Mouse (Mus musculus) CH12.LX (cell line): Measurements from ENCODE around the gene Plvap. TPM values are rescaled to one million over a fixed set of nuclear protein-coding genes. Genes with fewer than 3 reads are reported as not detected.

Experiments
- DNase-seq: peaks from one replicate; pipeline ENCODE4 v3.0.0-alpha.2; 2013; ENCODE audit errors: extremely low read depth
- H3K27ac ChIP-seq: 2 replicates; pipeline ENCODE4 v1.5.1; 2012; ENCODE audit warnings: low read depth, mild to moderate bottlenecking, control low read depth, moderate library complexity; ENCODE audit not compliant: insufficient read depth
- H3K27me3 ChIP-seq: replicated peaks from 2 replicates; pipeline ENCODE3; 2012; ENCODE audit warnings: inconsistent platforms
- H3K36me3 ChIP-seq, 2 experiments: replicated peaks in 1 of 2; 2 replicates each; pipeline versions ENCODE3 to v1.6.1; 2012; ENCODE audit warnings: inconsistent platforms in 1 of 2, low read length in 1 of 2, mild to moderate bottlenecking in 1 of 2, mixed read lengths in 1 of 2, moderate library complexity in 1 of 2; ENCODE audit not compliant: control insufficient read depth in 1 of 2, insufficient read depth in 1 of 2
- H3K4me1 ChIP-seq, 2 experiments: 2 replicates each; pipeline ENCODE4 v1.6.1; 2012; ENCODE audit warnings: inconsistent platforms in 1 of 2, moderate library complexity in 1 of 2; ENCODE audit not compliant: insufficient read depth in 2 of 2, control insufficient read depth in 1 of 2
- H3K4me2 ChIP-seq: 2 replicates; pipeline ENCODE4 v1.6.1; 2012; ENCODE audit warnings: low read depth, mild to moderate bottlenecking, control low read depth; ENCODE audit not compliant: poor library complexity, insufficient read depth, severe bottlenecking
- H3K4me3 ChIP-seq, 3 experiments: fragments of 150-350 bp in 1 of 3; sonication (generic) in 1 of 3; replicated peaks in 1 of 3; 2 replicates each; pipeline versions ENCODE3 to v1.5.1; 2011 to 2012; ENCODE audit warnings: low read depth in 2 of 3, low read length in 2 of 3, mild to moderate bottlenecking in 2 of 3, moderate library complexity in 2 of 3, control low read depth in 1 of 3, improper control_type of control experiment in 1 of 3, inconsistent platforms in 1 of 3, mixed read lengths in 1 of 3; ENCODE audit not compliant: poor library complexity in 1 of 3
- H3K79me2 ChIP-seq: replicated peaks from 2 replicates; pipeline ENCODE4 v1.6.1; 2012; ENCODE audit warnings: mild to moderate bottlenecking, moderate library complexity; ENCODE audit not compliant: control insufficient read depth, poor library complexity, insufficient read depth, severe bottlenecking; ENCODE audit errors: extremely low read depth
- H3K9ac ChIP-seq: 2 replicates; pipeline ENCODE4 v1.6.1; 2012; ENCODE audit warnings: low read depth, mild to moderate bottlenecking, control low read depth, moderate library complexity; ENCODE audit not compliant: insufficient read depth
- H3K9me3 ChIP-seq: replicated peaks from 2 replicates; pipeline ENCODE3; 2012; ENCODE audit warnings: low read length, inconsistent platforms, mixed read lengths
- CHD2 ChIP-seq: IDR thresholded peaks from 2 replicates; pipeline ENCODE4 v1.6.1; 2011; ENCODE audit warnings: low read length, improper control_type of control experiment
- CTCF ChIP-seq, 2 experiments: IDR thresholded peaks in 1 of 2; conservative IDR thresholded peaks in 1 of 2; 2 replicates each; pipeline ENCODE4 v1.5.1; 2011 to 2012; ENCODE audit warnings: low read depth in 2 of 2, low read length in 2 of 2, improper control_type of control experiment in 1 of 2, inconsistent platforms in 1 of 2, mild to moderate bottlenecking in 1 of 2, moderate library complexity in 1 of 2
- E2F4 ChIP-seq: IDR thresholded peaks from 2 replicates; pipeline ENCODE4 v1.6.1; 2011; ENCODE audit warnings: low read depth, low read length, improper control_type of control experiment; ENCODE audit not compliant: insufficient replicate concordance
- ELF1 ChIP-seq: IDR thresholded peaks from 2 replicates; pipeline ENCODE4 v1.6.1; 2014; ENCODE audit warnings: low read depth, mild to moderate bottlenecking, inconsistent platforms, low read length, improper control_type of control experiment
- EP300 ChIP-seq: IDR thresholded peaks from 2 replicates; pipeline ENCODE4 v1.6.1; 2011; ENCODE audit warnings: low read length, improper control_type of control experiment
- ETS1 ChIP-seq: conservative IDR thresholded peaks from 2 replicates; pipeline ENCODE4 v1.6.1; 2012; ENCODE audit warnings: low read depth, mild to moderate bottlenecking, inconsistent platforms, low read length, improper control_type of control experiment, moderate library complexity
- GABPA ChIP-seq: IDR thresholded peaks from 2 replicates; pipeline ENCODE4 v1.6.1; 2012; ENCODE audit warnings: low read depth, low read length, improper control_type of control experiment, inconsistent platforms; ENCODE audit not compliant: insufficient replicate concordance
- HCFC1 ChIP-seq: IDR thresholded peaks from 2 replicates; pipeline ENCODE4 v1.6.1; 2012; ENCODE audit warnings: low read depth, mild to moderate bottlenecking, inconsistent platforms, low read length, improper control_type of control experiment
- IRF4 ChIP-seq: IDR thresholded peaks from 2 replicates; pipeline ENCODE4 v1.6.1; 2014; ENCODE audit warnings: low read depth, mild to moderate bottlenecking, inconsistent platforms, low read length, improper control_type of control experiment
- JUN ChIP-seq: IDR thresholded peaks from 2 replicates; pipeline ENCODE4 v1.6.1; 2011; ENCODE audit warnings: low read depth, mild to moderate bottlenecking, low read length, improper control_type of control experiment, moderate library complexity; ENCODE audit not compliant: insufficient read depth
- JUND ChIP-seq: conservative IDR thresholded peaks from 2 replicates; pipeline ENCODE4 v1.6.1; 2011; ENCODE audit warnings: low read depth, low read length, improper control_type of control experiment
- KAT2A ChIP-seq: IDR thresholded peaks from 2 replicates; pipeline ENCODE4 v1.6.1; 2012; ENCODE audit warnings: low read length, improper control_type of control experiment, inconsistent platforms; ENCODE audit not compliant: insufficient replicate concordance
- MAX ChIP-seq: IDR thresholded peaks from 2 replicates; pipeline ENCODE4 v1.6.1; 2011; ENCODE audit warnings: low read length, improper control_type of control experiment
- MAZ ChIP-seq: IDR thresholded peaks from 2 replicates; pipeline ENCODE4 v1.6.1; 2012; ENCODE audit warnings: low read depth, mild to moderate bottlenecking, inconsistent platforms, low read length, improper control_type of control experiment, moderate library complexity
- MEF2A ChIP-seq: IDR thresholded peaks from 2 replicates; pipeline ENCODE4 v1.6.1; 2014; ENCODE audit warnings: low read depth, mild to moderate bottlenecking, inconsistent platforms, low read length, improper control_type of control experiment, borderline replicate concordance
- MXI1 ChIP-seq: IDR thresholded peaks from 2 replicates; pipeline ENCODE4 v1.6.1; 2011; ENCODE audit warnings: mild to moderate bottlenecking, low read depth, low read length, improper control_type of control experiment
- MYC ChIP-seq: IDR thresholded peaks from 2 replicates; pipeline ENCODE4 v1.6.1; 2011; ENCODE audit warnings: low read depth, mild to moderate bottlenecking, improper control_type of control experiment, low read length
- NELFE ChIP-seq: IDR thresholded peaks from 2 replicates; pipeline ENCODE4 v1.6.1; 2011; ENCODE audit warnings: low read depth, low read length, improper control_type of control experiment
- PAX5 ChIP-seq: IDR thresholded peaks from 2 replicates; pipeline ENCODE4 v1.6.1; 2012; ENCODE audit warnings: low read length, inconsistent platforms, mixed read lengths
- POLR2A ChIP-seq: IDR thresholded peaks from 2 replicates; pipeline ENCODE4 v1.6.1; 2011; ENCODE audit warnings: low read depth, mild to moderate bottlenecking, improper control_type of control experiment, low read length
- POLR2AphosphoS2 ChIP-seq: IDR thresholded peaks from 2 replicates; pipeline ENCODE4 v1.6.1; 2011; ENCODE audit warnings: low read depth, low read length, improper control_type of control experiment
- RAD21 ChIP-seq: IDR thresholded peaks from 2 replicates; pipeline ENCODE4 v1.6.1; 2011; ENCODE audit warnings: low read depth, mild to moderate bottlenecking, low read length, improper control_type of control experiment, moderate library complexity
- RCOR1 ChIP-seq: conservative IDR thresholded peaks from 2 replicates; pipeline ENCODE4 v1.6.1; 2012; ENCODE audit warnings: low read depth, mild to moderate bottlenecking, inconsistent platforms, low read length, improper control_type of control experiment
- SIN3A ChIP-seq: IDR thresholded peaks from 2 replicates; pipeline ENCODE4 v1.6.1; 2012; ENCODE audit warnings: low read length, improper control_type of control experiment, inconsistent platforms
- TBP ChIP-seq: conservative IDR thresholded peaks from 2 replicates; pipeline ENCODE4 v1.6.1; 2011; ENCODE audit warnings: low read depth, low read length, improper control_type of control experiment
- TCF12 ChIP-seq: IDR thresholded peaks from 2 replicates; pipeline ENCODE4 v1.6.1; 2014; ENCODE audit warnings: low read depth, mild to moderate bottlenecking, inconsistent platforms, low read length, improper control_type of control experiment
- UBTF ChIP-seq: IDR thresholded peaks from 2 replicates; pipeline ENCODE4 v1.6.1; 2012; ENCODE audit warnings: low read depth, mild to moderate bottlenecking, inconsistent platforms, low read length, improper control_type of control experiment, moderate library complexity
- USF2 ChIP-seq: conservative IDR thresholded peaks from 2 replicates; pipeline ENCODE4 v1.6.1; 2011; ENCODE audit warnings: low read depth, low read length, improper control_type of control experiment
- ZC3H11A ChIP-seq: IDR thresholded peaks from 2 replicates; pipeline ENCODE4 v1.6.1; 2012; ENCODE audit warnings: low read depth, mild to moderate bottlenecking, inconsistent platforms, low read length, improper control_type of control experiment
- ZKSCAN1 ChIP-seq: IDR thresholded peaks from 2 replicates; pipeline ENCODE4 v1.6.1; 2012; ENCODE audit warnings: low read depth, inconsistent platforms, low read length, improper control_type of control experiment, borderline replicate concordance
- ZMIZ1 ChIP-seq: IDR thresholded peaks from 2 replicates; pipeline ENCODE4 v1.6.1; 2012; ENCODE audit warnings: low read depth, mild to moderate bottlenecking, inconsistent platforms, low read length, improper control_type of control experiment
- ZNF384 ChIP-seq: IDR thresholded peaks from 2 replicates; pipeline ENCODE4 v1.6.1; 2012; ENCODE audit warnings: low read depth, low read length, improper control_type of control experiment, inconsistent platforms
- dilution Hi-C: fragments of 300-500 bp; cut with MboI; formaldehyde crosslinking; loops from 2 replicates; pipeline ENCODE4 v1.14.3; 2020; ENCODE audit warnings: low sequenced_read_pairs; ENCODE audit not compliant: extremely low pct_unique_long_range_greater_than_20kb, extremely low pct_ligation_motif_present
- in situ Hi-C: fragments of 300-500 bp; cut with MboI; formaldehyde crosslinking; loops from 3 replicates; pipeline ENCODE4 v1.14.3; 2019; ENCODE audit warnings: low sequenced_read_pairs, low pct_ligation_motif_present, low pct_unique_long_range_greater_than_20kb, mixed read lengths
- polyA plus RNA-seq: library from polyadenylated mRNA; unstranded; fragments of >175 nt; gene quantifications from 2 replicates; pipeline ENCODE4 v1.2.1, GENCODE M21; 2012; ENCODE audit warnings: low read depth; ENCODE audit not compliant: insufficient read length
- total RNA-seq, 2 experiments: library from RNA; depleted of rRNA; stranded (reverse); fragments of 300-350 nt in 1 of 2; fragments of >200 nt in 1 of 2; gene quantifications; 2 replicates each; pipeline ENCODE4 v1.2.3; 2012 to 2014

The Plvap gene
- total and polyA plus RNA-seq, 3 experiments: 0.04 to 0.27 TPM; not detected in 1

DNA sequence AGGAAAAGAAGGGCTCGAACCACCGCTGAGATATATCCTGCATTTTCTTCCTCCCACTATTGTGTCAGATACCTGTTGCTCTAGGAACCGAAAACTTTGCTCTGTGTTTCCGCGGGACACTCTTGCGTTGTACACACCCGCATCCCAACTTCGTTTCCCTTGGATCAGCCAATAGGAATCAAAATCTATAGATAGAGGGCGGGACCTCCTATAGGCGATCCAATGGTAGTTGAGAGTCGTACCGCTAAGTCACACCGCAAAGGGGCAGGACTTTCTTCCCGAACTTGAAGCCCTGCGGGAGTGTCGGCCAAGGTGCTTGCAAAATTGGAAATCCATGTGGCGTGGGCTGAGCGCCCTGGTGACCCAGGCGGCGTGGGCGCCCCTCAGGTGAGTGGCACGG lies 23.1 kb downstream of the Plvap start:
- peak overlapping the region; percentile 70 for H3K4me2 ChIP-seq
- peaks cover 12% of the 10 kb centered on the region; the same call in 1 of the 2 replicates for H3K79me2 ChIP-seq
- no peaks in the 10 kb centered on the region for H3K9me3 ChIP-seq
- peak overlapping the region; percentile 81 for H3K27ac ChIP-seq
- dilution Hi-C loops: no loop called here
- H3K4me1 ChIP-seq: peaks cover 13 to 35% of the 10 kb centered on the region in 2 experiments
- H3K36me3 ChIP-seq: peaks cover 25 to 38% of the 10 kb centered on the region in 2 experiments
- DNase-seq: peak; percentile 97
- peak overlapping the region; percentile 91 to 96 (median 94) for H3K4me3 ChIP-seq
- in situ Hi-C loops: loop anchor here (5.0 kb wide), 1 partner anchor 34 kb away; no protein-coding TSS in a partner anchor
- H3K27me3 ChIP-seq: no peaks in the 10 kb centered on the region
- H3K9ac ChIP-seq: peak overlapping the region; percentile 81
- TF ChIP-seq MYC: peak; percentile 64; the same call in 1 of the 2 replicates
- no peak for TF ChIP-seq USF2
- peak; percentile 44 for TF ChIP-seq NELFE
- no peak for TF ChIP-seq GABPA
- peak; percentile 95 for TF ChIP-seq HCFC1
- TF ChIP-seq POLR2A: peak; percentile 64
- TF ChIP-seq CTCF (conservative IDR thresholded peaks at IDR 0.05 in 1 of 2, IDR thresholded peaks at IDR 0.05 in 1 of 2; ENCODE audit: low read depth in 2 of 2, low read length in 2 of 2): no peak
- TF ChIP-seq CHD2: peak; percentile 88
- no peak for TF ChIP-seq JUND
- peak; percentile 77; the same call in 1 of the 2 replicates for TF ChIP-seq KAT2A
- no peak for TF ChIP-seq POLR2AphosphoS2
- TF ChIP-seq TBP: peak; percentile 79
- TF ChIP-seq MAZ: peak; percentile 71; the same call in 1 of the 2 replicates
- no peak for TF ChIP-seq ZNF384
- TF ChIP-seq ETS1: 0 out of 2 replicates have a peak, but pooled peaks have one; percentile 14
- TF ChIP-seq PAX5: no peak
- TF ChIP-seq EP300: no peak
- no peak for TF ChIP-seq JUN
- TF ChIP-seq SIN3A: peak; percentile 98
- no peak for TF ChIP-seq RAD21
- peak; percentile 72; the same call in 1 of the 2 replicates for TF ChIP-seq IRF4
- TF ChIP-seq ELF1: peak; percentile 66
- TF ChIP-seq ZMIZ1: 0 out of 2 replicates have a peak, but pooled peaks have one; percentile 44
- TF ChIP-seq MAX: peak; percentile 45; the same call in 1 of the 2 replicates
- TF ChIP-seq MXI1: peak; percentile 88
- peak; percentile 84; the same call in 1 of the 2 replicates for TF ChIP-seq E2F4
- TF ChIP-seq ZKSCAN1: no peak
- TF ChIP-seq MEF2A: peak; percentile 69
- TF ChIP-seq UBTF: no peak
- TF ChIP-seq ZC3H11A: no peak
- peak; percentile 72 for TF ChIP-seq TCF12
- TF ChIP-seq RCOR1: no peak
- TF ChIP-seq, all 38 proteins: peak for 18
